Mouse (Mus musculus) forebrain, postnatal 0 days (tissue): Measurements from ENCODE around the gene Hoxa9. TPM values are rescaled to one million over a fixed set of nuclear protein-coding genes. Genes with fewer than 3 reads are reported as not detected.

Experiments
- ATAC-seq: fragments of 200-750 bp; cut with Nextera tagmentation; 2 replicates; pipeline ENCODE4 v1.8.0; 2017; ENCODE audit warnings: mild to moderate bottlenecking, moderate library complexity
- DNase-seq: peaks from one replicate; pipeline ENCODE4 v3.0.0-alpha.2; 2015
- H3K27ac ChIP-seq: fragments of 300-500 bp; sonication (generic); 2 replicates; pipeline ENCODE4 v1.5.1; 2014; ENCODE audit warnings: low read depth, mild to moderate bottlenecking, antibody characterized with exemption, low read length, moderate library complexity, mixed read lengths
- H3K27me3 ChIP-seq: fragments of 300-500 bp; sonication (generic); 2 replicates; pipeline ENCODE4 v1.6.1; 2014; ENCODE audit warnings: mild to moderate bottlenecking, low read length, mixed read lengths; ENCODE audit not compliant: insufficient read depth
- H3K36me3 ChIP-seq: fragments of 300-500 bp; sonication (generic); 2 replicates; pipeline ENCODE4 v1.6.1; 2014; ENCODE audit warnings: mild to moderate bottlenecking, moderate library complexity; ENCODE audit not compliant: insufficient read depth
- H3K4me1 ChIP-seq: fragments of 300-500 bp; sonication (generic); 2 replicates; pipeline ENCODE4 v1.6.1; 2014; ENCODE audit warnings: antibody characterized with exemption; ENCODE audit not compliant: insufficient read depth
- H3K4me2 ChIP-seq: fragments of 300-500 bp; sonication (generic); 2 replicates; pipeline ENCODE4 v1.6.1; 2014; ENCODE audit warnings: low read depth, mild to moderate bottlenecking, moderate library complexity
- H3K4me3 ChIP-seq: fragments of 300-500 bp; sonication (generic); 2 replicates; pipeline ENCODE4 v1.5.1; 2014; ENCODE audit warnings: low read depth, low read length, mixed read lengths
- H3K9ac ChIP-seq: fragments of 300-500 bp; sonication (generic); 2 replicates; pipeline ENCODE4 v1.6.1; 2014; ENCODE audit warnings: mild to moderate bottlenecking
- H3K9me3 ChIP-seq: fragments of 300-500 bp; sonication (generic); 2 replicates; pipeline ENCODE4 v1.6.1; 2016; ENCODE audit warnings: low read length
- CTCF ChIP-seq: sonication (generic); IDR thresholded peaks from 2 replicates; pipeline ENCODE4 v1.5.1; 2016; ENCODE audit warnings: antibody characterized with exemption, control low read depth, low read depth
- WGBS: fragments of 180-500 bp; shearing (Covaris S2); extraction: QIAGEN DNeasy Blood & Tissue Kit; methylation state at CpG from one replicate; pipeline ENCODE4 v1.1.7; 2014; 5-methylcytosine and 5-hydroxymethylcytosine counted together
- polyA plus RNA-seq: library from polyadenylated mRNA; unstranded; fragments of >200 nt; fragmentation: Nextera tagmentation; extraction: Ambion mirVana; gene quantifications from 2 replicates; pipeline ENCODE4 v1.2.1, GENCODE M21; 2015
- total RNA-seq: library from RNA; depleted of rRNA; stranded (reverse); fragments of >200 nt; gene quantifications from 2 replicates; pipeline ENCODE4 v1.2.3, GENCODE M21; 2014

The Hoxa9 gene
- total and polyA plus RNA-seq, 2 experiments from 2014 or later: not detected

- TF ChIP-seq CTCF: no peak
- WGBS: 4% methylated on average over 4 of the region's 4 CpGs
- H3K4me2 ChIP-seq: no peak overlapping the region
- peaks cover 95% of the 10 kb centered on the region for H3K27me3 ChIP-seq
- H3K27ac ChIP-seq: no peak overlapping the region
- no peaks in the 10 kb centered on the region for H3K36me3 ChIP-seq
- no peak for ATAC-seq
- H3K9ac ChIP-seq: no peak overlapping the region
- no peaks in the 10 kb centered on the region for H3K4me1 ChIP-seq
- DNase-seq: no peak
- H3K9me3 ChIP-seq: no peaks in the 10 kb centered on the region
- no peak overlapping the region for H3K4me3 ChIP-seq
These were observed 23.8 kb downstream of the Hoxa9 start for GRCm38 (mm10) chr6:52206882-52207683.

GRCm38 (mm10) chr6:52205638-52206621, 25.0 kb downstream of the Hoxa9 start:
- ATAC-seq: no peak
- WGBS: 1% methylated on average over 55 of the region's 55 CpGs
- no peak for DNase-seq
- no peaks in the 10 kb centered on the region for H3K4me1 ChIP-seq
- H3K36me3 ChIP-seq: no peaks in the 10 kb centered on the region
- no peak overlapping the region for H3K9ac ChIP-seq
- no peaks in the 10 kb centered on the region for H3K9me3 ChIP-seq
- TF ChIP-seq CTCF: no peak
- no peak overlapping the region for H3K4me2 ChIP-seq
- peaks cover 95% of the 10 kb centered on the region for H3K27me3 ChIP-seq
- no peak overlapping the region for H3K4me3 ChIP-seq
- H3K27ac ChIP-seq: no peak overlapping the region

GRCm38 (mm10) chr6:52205221-52205620, 25.7 kb downstream of the Hoxa9 start:
- Histone ChIP-seq H3K36me3 (no peaks in the 10 kb centered on the region), H3K4me1 (no peaks in the 10 kb centered on the region), H3K4me3 (no peak overlapping the region), H3K27me3 (peaks cover 96% of the 10 kb centered on the region), H3K4me2 (no peak overlapping the region), H3K9me3 (no peaks in the 10 kb centered on the region), H3K9ac (no peak overlapping the region), H3K27ac (no peak overlapping the region)
- ATAC-seq (no peak), DNase-seq (no peak)
- 5% methylated on average over 14 of the region's 14 CpGs for WGBS
- TF ChIP-seq CTCF: no peak

GRCm38 (mm10) chr6:52204050-52204752, 26.7 kb downstream of the Hoxa9 start, which contains the start of gene Hoxa5:
Gene Hoxa5, minus strand, starts transcription at chr6:52204587.
- Histone ChIP-seq H3K4me2 (peak within 1 kb of the TSS; percentile 10; the same call in 1 of the 2 replicates), H3K4me1 (no peaks in the 10 kb centered on the region), H3K36me3 (no peaks in the 10 kb centered on the region), H3K27ac (no peak within 1 kb of the TSS), H3K4me3 (peak within 1 kb of the TSS; percentile 9; the same call in 1 of the 2 replicates), H3K9ac (no peak within 1 kb of the TSS), H3K27me3 (peaks cover 97% of the 10 kb centered on the region), H3K9me3 (no peaks in the 10 kb centered on the region)
- under 1% methylated on average over 65 of the region's 65 CpGs for WGBS
- ATAC-seq: no peak
- peak; percentile 71 for TF ChIP-seq CTCF
- no peak for DNase-seq

GRCm38 (mm10) chr6:52203371-52204049, 27.4 kb downstream of the Hoxa9 start:
- no peak overlapping the region for H3K27ac ChIP-seq
- no peak for DNase-seq

GRCm38 (mm10) chr6:52203121-52203370, 27.8 kb downstream of the Hoxa9 start:
- Histone ChIP-seq H3K27me3 (peaks cover 97% of the 10 kb centered on the region), H3K4me3 (no peak overlapping the region)

More at GRCm38 (mm10) chr6:52203371-52204049, 27.4 kb downstream of the Hoxa9 start:
- Histone ChIP-seq H3K36me3 (no peaks in the 10 kb centered on the region), H3K27me3 (peaks cover 97% of the 10 kb centered on the region), H3K4me1 (no peaks in the 10 kb centered on the region), H3K9ac (no peak overlapping the region), H3K4me3 (no peak overlapping the region), H3K4me2 (peak overlapping the region; percentile 10; the same call in 1 of the 2 replicates), H3K9me3 (no peaks in the 10 kb centered on the region)
- no peak for TF ChIP-seq CTCF
- WGBS: 1% methylated on average over 44 of the region's 46 CpGs
- no peak for ATAC-seq

More at GRCm38 (mm10) chr6:52203121-52203370, 27.8 kb downstream of the Hoxa9 start:
- under 1% methylated on average over 10 of the region's 10 CpGs for WGBS
- Histone ChIP-seq H3K9ac (no peak overlapping the region), H3K4me1 (no peaks in the 10 kb centered on the region), H3K4me2 (no peak overlapping the region), H3K36me3 (no peaks in the 10 kb centered on the region), H3K27ac (no peak overlapping the region), H3K9me3 (no peaks in the 10 kb centered on the region)
- no peak for ATAC-seq
- no peak for DNase-seq
- no peak for TF ChIP-seq CTCF
